8 mouse cellular contexts compared by ENCODE assay signal in genomic region chr3:51553497-51553875, GRCm38 (mm10). TPM values are rescaled to one million over a fixed set of nuclear protein-coding genes. Genes with fewer than 3 reads are reported as not detected.
A peak's percentile ranks its signal among the peaks of the same experiment; 100 is the strongest.
DNase-seq lines count a peak whose midpoint lies in the region; ATAC-seq lines count a peak whose summit lies in the region.

No protein-coding gene starts in this region.

- H3K27ac ChIP-seq in midbrain, embryonic 14.5 days (replicated peaks; ENCODE audit: low read depth, low read length) = 0 out of 2 replicates have a peak overlapping the region, but pooled peaks have one; percentile 9
- no peak overlapping the region for H3K27ac ChIP-seq in midbrain, embryonic 11.5 days (ENCODE audit: low read depth, low read length)
- H3K27ac ChIP-seq in forebrain, embryonic 16.5 days (ENCODE audit: low read length) = peak overlapping the region; percentile 48
- no peak overlapping the region for H3K27ac ChIP-seq in liver, embryonic 16.5 days (ENCODE audit: low read length)

- H3K4me2 ChIP-seq in midbrain, embryonic 14.5 days (ENCODE audit: low read length) = no peak overlapping the region
- no peak overlapping the region for H3K4me2 ChIP-seq in midbrain, embryonic 11.5 days
- H3K4me2 ChIP-seq in forebrain, embryonic 16.5 days (ENCODE audit: low read length) = no peak overlapping the region
- H3K4me2 ChIP-seq in liver, embryonic 16.5 days (ENCODE audit: low read depth, low read length) = peak overlapping the region; percentile 36

- peaks cover 9% of the 10 kb centered on the region for H3K4me1 ChIP-seq in midbrain, embryonic 14.5 days (ENCODE audit: control insufficient read depth, insufficient read depth, low read length)
- H3K4me1 ChIP-seq in midbrain, embryonic 11.5 days (ENCODE audit: control insufficient read depth, insufficient read depth, low read length) = peaks cover 6% of the 10 kb centered on the region
- peaks cover 30% of the 10 kb centered on the region for H3K4me1 ChIP-seq in forebrain, embryonic 16.5 days (replicated peaks; ENCODE audit: control insufficient read depth, insufficient read depth, low read length)
- H3K4me1 ChIP-seq in liver, embryonic 16.5 days (ENCODE audit: control insufficient read depth, low read depth, low read length) = peaks cover 17% of the 10 kb centered on the region

- H3K9me3 ChIP-seq in midbrain, embryonic 14.5 days (ENCODE audit: control insufficient read depth, low read length) = no peaks in the 10 kb centered on the region
- H3K9me3 ChIP-seq in midbrain, embryonic 11.5 days (ENCODE audit: control insufficient read depth, low read length) = no peaks in the 10 kb centered on the region
- H3K9me3 ChIP-seq in forebrain, embryonic 16.5 days (ENCODE audit: control insufficient read depth, low read length) = no peaks in the 10 kb centered on the region
- H3K9me3 ChIP-seq in liver, embryonic 16.5 days (replicated peaks; ENCODE audit: control insufficient read depth, low read length) = no peaks in the 10 kb centered on the region

- H3K27me3 ChIP-seq in midbrain, embryonic 14.5 days (ENCODE audit: control insufficient read depth, insufficient read depth, low read length) = no peaks in the 10 kb centered on the region
- no peaks in the 10 kb centered on the region for H3K27me3 ChIP-seq in midbrain, embryonic 11.5 days (ENCODE audit: control insufficient read depth, insufficient read depth, low read length)
- H3K27me3 ChIP-seq in forebrain, embryonic 16.5 days (replicated peaks; ENCODE audit: control insufficient read depth, insufficient read depth, low read length) = no peaks in the 10 kb centered on the region
- H3K27me3 ChIP-seq in liver, embryonic 16.5 days (ENCODE audit: control insufficient read depth, insufficient read depth, low read depth, low read length) = no peaks in the 10 kb centered on the region

- H3K36me3 ChIP-seq in midbrain, embryonic 14.5 days (ENCODE audit: control insufficient read depth, insufficient read depth, low read length) = peaks cover 16% of the 10 kb centered on the region
- H3K36me3 ChIP-seq in midbrain, embryonic 11.5 days (ENCODE audit: control insufficient read depth, insufficient read depth, low read length) = no peaks in the 10 kb centered on the region
- H3K36me3 ChIP-seq in forebrain, embryonic 16.5 days (ENCODE audit: control insufficient read depth, insufficient read depth) = no peaks in the 10 kb centered on the region
- H3K36me3 ChIP-seq in liver, embryonic 16.5 days (ENCODE audit: control insufficient read depth, insufficient read depth) = no peaks in the 10 kb centered on the region

- ATAC-seq in midbrain, embryonic 14.5 days (ENCODE audit: low FRiP score, low TSS enrichment) = no peak
- no peak for ATAC-seq in midbrain, embryonic 11.5 days (ENCODE audit: low FRiP score)
- ATAC-seq in forebrain, embryonic 16.5 days = peak; percentile 75
- ATAC-seq in liver, embryonic 16.5 days (ENCODE audit: low read depth) = no peak
- no peak for ATAC-seq in monocyte, adult 5-6 weeks (replicated peaks; ENCODE audit: insufficient number of reproducible peaks, low FRiP score, low TSS enrichment, poor library complexity, severe bottlenecking)

- WGBS in midbrain, embryonic 14.5 days = 71% methylated on average over 8 of the region's 8 CpGs
- WGBS in midbrain, embryonic 11.5 days = 79% methylated on average over 8 of the region's 8 CpGs
- 33% methylated on average over 8 of the region's 8 CpGs for WGBS in forebrain, embryonic 16.5 days
- WGBS in liver, embryonic 16.5 days (ENCODE audit: insufficient replicate concordance) = 60% methylated on average over 8 of the region's 8 CpGs

- intact Hi-C loops in heart, postnatal 36 days (cut with DNase I) = no loop called here

- peak; percentile 57 for DNase-seq in midbrain, embryonic 14.5 days
- no peak for DNase-seq in midbrain, embryonic 11.5 days (ENCODE audit: low spot score, missing footprints)
- peak; percentile 93 for DNase-seq in brain, adult 2 months (ENCODE audit: low read depth, low spot score)
- peak; percentile 55 to 58 for DNase-seq in heart, postnatal 36 days
- peak; percentile 44 for DNase-seq in right cerebral cortex, postnatal 4 days

- H3K9ac ChIP-seq in midbrain, embryonic 14.5 days (replicated peaks; ENCODE audit: low read length) = no peak overlapping the region
- H3K9ac ChIP-seq in midbrain, embryonic 11.5 days (ENCODE audit: low read length) = no peak overlapping the region
- no peak overlapping the region; the same call in 1 of the 2 replicates for H3K9ac ChIP-seq in forebrain, embryonic 16.5 days (replicated peaks; ENCODE audit: low read depth, low read length)
- no peak overlapping the region for H3K9ac ChIP-seq in liver, embryonic 16.5 days (ENCODE audit: low read depth, low read length)

- H3K4me3 ChIP-seq in midbrain, embryonic 14.5 days (replicated peaks; ENCODE audit: low read depth, low read length) = no peak overlapping the region
- H3K4me3 ChIP-seq in midbrain, embryonic 11.5 days (ENCODE audit: low read depth, low read length) = no peak overlapping the region
- no peak overlapping the region for H3K4me3 ChIP-seq in forebrain, embryonic 16.5 days (replicated peaks; ENCODE audit: low read length)
- H3K4me3 ChIP-seq in liver, embryonic 16.5 days (ENCODE audit: low read depth, low read length) = no peak overlapping the region

RNA-seq across cellular contexts. Expression of gene Setd7, which starts 7.2 kb away (rescaled TPM):
- polyA plus RNA-seq in midbrain, embryonic 14.5 days (2014; fragmentation: Nextera tagmentation; extraction: Ambion mirVana) = 3.4 and 3.6 TPM in 2 replicates
- polyA plus RNA-seq in midbrain, embryonic 11.5 days (2014; fragmentation: Nextera tagmentation; extraction: Ambion mirVana) = 3.4 and 3.8 TPM in 2 replicates
- 4.2 and 4.5 TPM in 2 replicates for polyA plus RNA-seq in forebrain, embryonic 16.5 days (2015; fragmentation: Nextera tagmentation; extraction: Ambion mirVana)
- 10 to 100 TPM; 57.2 to 62.0 TPM for total RNA-seq in heart, postnatal 36 days (2021)
- 0.56 and 0.64 TPM in 2 replicates for polyA plus RNA-seq in liver, embryonic 16.5 days (2015; fragmentation: Nextera tagmentation; extraction: Ambion mirVana)
- 17.5 to 30.9 TPM (median 24.9 TPM) in 3 replicates for total RNA-seq in monocyte, adult 5-6 weeks (2017)

Comparison
In these comparisons a context has a peak if more than half of its experiments do, and no peak if none do; other contexts are left out.
1. H3K27ac ChIP-seq: peak in midbrain, embryonic 14.5 days (single experiment) and forebrain, embryonic 16.5 days (single experiment); none in midbrain, embryonic 11.5 days (single experiment) and liver, embryonic 16.5 days (single experiment).